Mouse (Mus musculus) kidney, adult 2 months (tissue): ENCODE measurements around the gene Amfr.

Source experiments
- CTCF ChIP-seq: fragments of 200-500 bp; conservative IDR thresholded peaks from 2 replicates; pipeline ENCODE4 v1.5.1; 2011; ENCODE audit warnings: low read depth, mild to moderate bottlenecking, control low read depth, low read length, moderate library complexity, mixed read lengths; ENCODE audit not compliant: insufficient read depth, insufficient read length
- POLR2A ChIP-seq: fragments of 200-500 bp; IDR thresholded peaks from one replicate; pipeline ENCODE4 v1.6.1; 2011; ENCODE audit warnings: low read depth, low read length, control low read depth

DNA sequence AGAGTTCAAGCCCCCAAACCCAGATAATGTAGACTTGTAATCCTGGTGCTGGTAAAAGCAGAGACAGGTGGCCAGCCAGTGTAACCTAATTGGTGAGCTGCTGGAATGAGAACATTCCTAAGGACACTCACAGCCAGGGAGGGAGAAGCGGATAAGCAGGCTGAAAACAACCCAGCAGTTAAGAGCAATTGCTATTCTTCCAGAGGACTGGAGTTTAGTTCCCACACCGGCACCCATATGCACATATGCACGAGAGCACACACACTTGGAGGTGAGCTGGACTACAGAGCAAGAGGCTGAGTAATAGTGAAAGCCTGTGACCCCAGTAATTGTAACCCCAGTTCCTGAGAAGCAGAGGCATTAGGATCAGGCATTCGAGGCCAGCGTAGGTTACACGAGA, 11.3 kb upstream of the Amfr start:
- TF ChIP-seq CTCF: no peak
- no peak for TF ChIP-seq POLR2A
